Mouse (Mus musculus) gastrocnemius, postnatal 4 days (tissue): ENCODE results near the gene Svop. TPM values are rescaled to one million over a fixed set of nuclear protein-coding genes. Genes with fewer than 3 reads are reported as not detected.

ENCODE experiments used
- total RNA-seq, 2 experiments: library from RNA; stranded (reverse); gene quantifications; 2 replicates each; pipeline ENCODE4 v1.2.3; 2021

The Svop gene
- total RNA-seq, 2 experiments from 2014 or later = not detected

Other genes with a start within 250 kb of the Svop start
- gene Coro1c, start 182.8 kb downstream of the Svop start, total RNA-seq = 10 to 100 TPM; 70.4 to 84.2 TPM
- gene Ssh1, start 97.7 kb downstream of the Svop start, total RNA-seq = 10 to 100 TPM; 20.2 to 21.1 TPM
- not detected for gene Dao, start 87.9 kb downstream of the Svop start, total RNA-seq
- 10 to 100 TPM; 12.9 to 13.6 TPM for gene Usp30, start 26.1 kb downstream of the Svop start, total RNA-seq
- 1 to 10 TPM; 3.3 to 3.4 TPM for gene Alkbh2, start 36.6 kb upstream of the Svop start, total RNA-seq
- gene Ung, start 38.8 kb upstream of the Svop start, total RNA-seq = 10 to 100 TPM; 10.5 to 14.0 TPM
- 10 to 100 TPM; 59.6 to 62.8 TPM for gene Acacb, start 55.0 kb upstream of the Svop start, total RNA-seq
- gene Foxn4, start 182.2 kb upstream of the Svop start, total RNA-seq = under 1 TPM in 1 of 2 experiments, not detected in 1; 0.15 TPM
- under 1 TPM; 0.34 to 0.57 TPM for gene Myo1h, start 197.6 kb upstream of the Svop start, total RNA-seq